Mouse (Mus musculus): ENCODE data around the gene Atp2b1. TPM values are rescaled to one million over a fixed set of nuclear protein-coding genes. Genes with fewer than 3 reads are reported as not detected.

Gene Atp2b1
- polyA plus RNA-seq, 2 experiments = 40.9 to 131 TPM

GRCm38 (mm10) chr10:98878636-98879035 lies 35.6 kb upstream of the Atp2b1 start:
- no peaks in the 10 kb centered on the region for H3K4me1 ChIP-seq (ENCODE audit: control insufficient read depth, insufficient read depth, low read length)
- no peaks in the 10 kb centered on the region for H3K9me3 ChIP-seq (ENCODE audit: control insufficient read depth, low read length)
- no peaks in the 10 kb centered on the region for H3K36me3 ChIP-seq (ENCODE audit: control insufficient read depth, insufficient read depth, low read length)
- H3K27ac ChIP-seq (replicated peaks; ENCODE audit: low read depth, low read length) = no peak overlapping the region
- no peaks in the 10 kb centered on the region for H3K27me3 ChIP-seq (ENCODE audit: control insufficient read depth, insufficient read depth, low read length)
- no peak for DNase-seq (ENCODE audit: low spot score)
- WGBS = 70% methylated on average over 2 of the region's 2 CpGs
- no peak for ATAC-seq (ENCODE audit: low FRiP score, low read depth)
- no peak overlapping the region for H3K9ac ChIP-seq (ENCODE audit: low read depth, low read length, severe bottlenecking)
- no peak overlapping the region for H3K4me3 ChIP-seq (replicated peaks; ENCODE audit: low read length)
- H3K4me2 ChIP-seq (replicated peaks; ENCODE audit: low read depth, low read length, severe bottlenecking) = no peak overlapping the region
- no peak for TF ChIP-seq POLR2A (IDR thresholded peaks at IDR 0.05; ENCODE audit: borderline replicate concordance, extremely low read depth, insufficient read depth, insufficient read length)

- no peaks in the 10 kb centered on the region for H3K4me1 ChIP-seq (ENCODE audit: control insufficient read depth, insufficient read depth, low read length)
- H3K9ac ChIP-seq (ENCODE audit: low read depth, low read length, severe bottlenecking) = no peak overlapping the region
- no peak overlapping the region for H3K4me2 ChIP-seq (replicated peaks; ENCODE audit: low read depth, low read length, severe bottlenecking)
- DNase-seq (ENCODE audit: low spot score) (no peak), ATAC-seq (ENCODE audit: low FRiP score, low read depth) (no peak)
- H3K4me3 ChIP-seq (replicated peaks; ENCODE audit: low read length) = no peak overlapping the region
- TF ChIP-seq POLR2A (IDR thresholded peaks at IDR 0.05; ENCODE audit: borderline replicate concordance, extremely low read depth, insufficient read depth, insufficient read length) = no peak
- no peaks in the 10 kb centered on the region for H3K27me3 ChIP-seq (ENCODE audit: control insufficient read depth, insufficient read depth, low read length)
- no peaks in the 10 kb centered on the region for H3K36me3 ChIP-seq (ENCODE audit: control insufficient read depth, insufficient read depth, low read length)
- WGBS = 87% methylated on average over 8 of the region's 8 CpGs
- H3K27ac ChIP-seq (replicated peaks; ENCODE audit: low read depth, low read length) = no peak overlapping the region
- no peaks in the 10 kb centered on the region for H3K9me3 ChIP-seq (ENCODE audit: control insufficient read depth, low read length)
Observed at GRCm38 (mm10) chr10:98880057-98880456, 34.1 kb upstream of the Atp2b1 start.

- no peaks in the 10 kb centered on the region for H3K9me3 ChIP-seq (ENCODE audit: control insufficient read depth, low read length)
- H3K36me3 ChIP-seq (ENCODE audit: control insufficient read depth, insufficient read depth, low read length) = no peaks in the 10 kb centered on the region
- H3K27me3 ChIP-seq (ENCODE audit: control insufficient read depth, insufficient read depth, low read length) = no peaks in the 10 kb centered on the region
- H3K4me3 ChIP-seq (replicated peaks; ENCODE audit: low read length) = no peak overlapping the region
- ATAC-seq (ENCODE audit: low FRiP score, low read depth) = no peak
- no peak overlapping the region for H3K27ac ChIP-seq (replicated peaks; ENCODE audit: low read depth, low read length)
- DNase-seq (ENCODE audit: low spot score) = no peak
- WGBS = 74% methylated on average over 2 of the region's 2 CpGs
- no peak for TF ChIP-seq POLR2A (IDR thresholded peaks at IDR 0.05; ENCODE audit: borderline replicate concordance, extremely low read depth, insufficient read depth, insufficient read length)
- H3K9ac ChIP-seq (ENCODE audit: low read depth, low read length, severe bottlenecking) = no peak overlapping the region
- no peaks in the 10 kb centered on the region for H3K4me1 ChIP-seq (ENCODE audit: control insufficient read depth, insufficient read depth, low read length)
- no peak overlapping the region for H3K4me2 ChIP-seq (replicated peaks; ENCODE audit: low read depth, low read length, severe bottlenecking)
Observed at GRCm38 (mm10) chr10:98880711-98881110, 33.5 kb upstream of the Atp2b1 start.

- no peak overlapping the region for H3K4me3 ChIP-seq (replicated peaks; ENCODE audit: low read length)
- no peak overlapping the region for H3K4me2 ChIP-seq (replicated peaks; ENCODE audit: low read depth, low read length, severe bottlenecking)
- DNase-seq (ENCODE audit: low spot score) = no peak
- H3K27me3 ChIP-seq (ENCODE audit: control insufficient read depth, insufficient read depth, low read length) = no peaks in the 10 kb centered on the region
- no peaks in the 10 kb centered on the region for H3K4me1 ChIP-seq (ENCODE audit: control insufficient read depth, insufficient read depth, low read length)
- H3K9ac ChIP-seq (ENCODE audit: low read depth, low read length, severe bottlenecking) = no peak overlapping the region
- no peaks in the 10 kb centered on the region for H3K9me3 ChIP-seq (ENCODE audit: control insufficient read depth, low read length)
- TF ChIP-seq POLR2A (IDR thresholded peaks at IDR 0.05; ENCODE audit: borderline replicate concordance, extremely low read depth, insufficient read depth, insufficient read length) = no peak
- ATAC-seq (ENCODE audit: low FRiP score, low read depth) = no peak
- H3K36me3 ChIP-seq (ENCODE audit: control insufficient read depth, insufficient read depth, low read length) = no peaks in the 10 kb centered on the region
- WGBS = 82% methylated on average over 6 of the region's 6 CpGs
- no peak overlapping the region for H3K27ac ChIP-seq (replicated peaks; ENCODE audit: low read depth, low read length)
Observed at GRCm38 (mm10) chr10:98881492-98881891, 32.7 kb upstream of the Atp2b1 start.

- no peaks in the 10 kb centered on the region for H3K36me3 ChIP-seq (ENCODE audit: control insufficient read depth, insufficient read depth, low read length)
- no peak for TF ChIP-seq POLR2A (IDR thresholded peaks at IDR 0.05; ENCODE audit: borderline replicate concordance, extremely low read depth, insufficient read depth, insufficient read length)
- no peak overlapping the region for H3K4me2 ChIP-seq (replicated peaks; ENCODE audit: low read depth, low read length, severe bottlenecking)
- WGBS = 79% methylated on average over 5 of the region's 5 CpGs
- no peaks in the 10 kb centered on the region for H3K27me3 ChIP-seq (ENCODE audit: control insufficient read depth, insufficient read depth, low read length)
- no peaks in the 10 kb centered on the region for H3K4me1 ChIP-seq (ENCODE audit: control insufficient read depth, insufficient read depth, low read length)
- no peaks in the 10 kb centered on the region for H3K9me3 ChIP-seq (ENCODE audit: control insufficient read depth, low read length)
- H3K9ac ChIP-seq (ENCODE audit: low read depth, low read length, severe bottlenecking) = no peak overlapping the region
- DNase-seq (ENCODE audit: low spot score) (peak; percentile 29), ATAC-seq (ENCODE audit: low FRiP score, low read depth) (peak; percentile 84)
- H3K4me3 ChIP-seq (replicated peaks; ENCODE audit: low read length) = no peak overlapping the region
- no peak overlapping the region for H3K27ac ChIP-seq (replicated peaks; ENCODE audit: low read depth, low read length)
Observed at GRCm38 (mm10) chr10:98882587-98882986, 31.6 kb upstream of the Atp2b1 start.

- ATAC-seq (ENCODE audit: low FRiP score, low read depth) = no peak
- 87% methylated on average over 2 of the region's 2 CpGs for WGBS
- Histone ChIP-seq H3K27ac (replicated peaks; ENCODE audit: low read depth, low read length) (no peak overlapping the region), H3K9ac (ENCODE audit: low read depth, low read length, severe bottlenecking) (no peak overlapping the region), H3K27me3 (ENCODE audit: control insufficient read depth, insufficient read depth, low read length) (no peaks in the 10 kb centered on the region), H3K36me3 (ENCODE audit: control insufficient read depth, insufficient read depth, low read length) (no peaks in the 10 kb centered on the region), H3K9me3 (ENCODE audit: control insufficient read depth, low read length) (no peaks in the 10 kb centered on the region), H3K4me2 (replicated peaks; ENCODE audit: low read depth, low read length, severe bottlenecking) (no peak overlapping the region), H3K4me1 (ENCODE audit: control insufficient read depth, insufficient read depth, low read length) (no peaks in the 10 kb centered on the region), H3K4me3 (replicated peaks; ENCODE audit: low read length) (no peak overlapping the region)
- no peak for DNase-seq (ENCODE audit: low spot score)
- TF ChIP-seq POLR2A (IDR thresholded peaks at IDR 0.05; ENCODE audit: borderline replicate concordance, extremely low read depth, insufficient read depth, insufficient read length) = no peak
Observed at GRCm38 (mm10) chr10:98884445-98884844, 29.8 kb upstream of the Atp2b1 start.

Measured in limb, embryonic 14.5 days (tissue).